Mouse (Mus musculus): ENCODE data around the gene Pja2. TPM values are rescaled to one million over a fixed set of nuclear protein-coding genes. Genes with fewer than 3 reads are reported as not detected.
"Not testable (repeated sequence)": the region's sequence is repeated elsewhere in the genome, so short reads cannot be mapped to it uniquely, and the experiment has no call there.

Gene Pja2
- polyA plus RNA-seq, 1 experiment: 11.8 TPM

- no peaks in the 10 kb centered on the region for H3K4me1 ChIP-seq (ENCODE audit: control insufficient read depth, insufficient read depth, low read length)
- H3K27ac ChIP-seq (ENCODE audit: control insufficient read depth, insufficient read depth, low read depth, low read length, poor library complexity): no peak overlapping the region
- H3K4me3 ChIP-seq (replicated peaks; ENCODE audit: control insufficient read depth, low read depth, low read length): no peak overlapping the region
- WGBS: 70% methylated on average over 7 of the region's 7 CpGs
- TF ChIP-seq POLR2A (IDR thresholded peaks at IDR 0.05; ENCODE audit: borderline replicate concordance, control insufficient read depth, low read depth, low read length) (no peak), CTCF (IDR thresholded peaks at IDR 0.05; ENCODE audit: control insufficient read depth, insufficient read depth, low read length) (no peak)
Observed at GRCm38 (mm10) chr17:64341698-64342097, 10.0 kb upstream of the Pja2 start.

- Histone ChIP-seq H3K4me3 (replicated peaks; ENCODE audit: control insufficient read depth, low read depth, low read length) (no peak overlapping the region), H3K4me1 (ENCODE audit: control insufficient read depth, insufficient read depth, low read length) (no peaks in the 10 kb centered on the region), H3K27ac (ENCODE audit: control insufficient read depth, insufficient read depth, low read depth, low read length, poor library complexity) (no peak overlapping the region)
- no peak for TF ChIP-seq POLR2A (IDR thresholded peaks at IDR 0.05; ENCODE audit: borderline replicate concordance, control insufficient read depth, low read depth, low read length)
- TF ChIP-seq CTCF (IDR thresholded peaks at IDR 0.05; ENCODE audit: control insufficient read depth, insufficient read depth, low read length): no peak
- WGBS: 24% methylated on average over 5 of the region's 5 CpGs
Observed at GRCm38 (mm10) chr17:64339752-64340151, 8.0 kb upstream of the Pja2 start.

GRCm38 (mm10) chr17:64337220-64337619 lies 5.5 kb upstream of the Pja2 start:
- H3K4me1 ChIP-seq (ENCODE audit: control insufficient read depth, insufficient read depth, low read length): no peaks in the 10 kb centered on the region
- WGBS: 88% methylated on average over 4 of the region's 4 CpGs
- TF ChIP-seq CTCF (IDR thresholded peaks at IDR 0.05; ENCODE audit: control insufficient read depth, insufficient read depth, low read length): no peak

GRCm38 (mm10) chr17:64333956-64334355 lies 2.2 kb upstream of the Pja2 start:
- no peak overlapping the region for H3K4me3 ChIP-seq (replicated peaks; ENCODE audit: control insufficient read depth, low read depth, low read length)
- no peak overlapping the region for H3K27ac ChIP-seq (ENCODE audit: control insufficient read depth, insufficient read depth, low read depth, low read length, poor library complexity)
- whole genome bisulfite sequencing: 73% methylated on average over 4 of the region's 4 CpGs
- TF ChIP-seq POLR2A (IDR thresholded peaks at IDR 0.05; ENCODE audit: borderline replicate concordance, control insufficient read depth, low read depth, low read length) (no peak), CTCF (IDR thresholded peaks at IDR 0.05; ENCODE audit: control insufficient read depth, insufficient read depth, low read length) (no peak)
- no peaks in the 10 kb centered on the region for H3K4me1 ChIP-seq (ENCODE audit: control insufficient read depth, insufficient read depth, low read length)

More at GRCm38 (mm10) chr17:64337220-64337619, 5.5 kb upstream of the Pja2 start:
- Histone ChIP-seq H3K27ac (ENCODE audit: control insufficient read depth, insufficient read depth, low read depth, low read length, poor library complexity) (no peak overlapping the region), H3K4me3 (replicated peaks; ENCODE audit: control insufficient read depth, low read depth, low read length) (no peak overlapping the region)

GRCm38 (mm10) chr17:64332770-64333096 lies 1.0 kb upstream of the Pja2 start:
- no peak overlapping the region for H3K27ac ChIP-seq (ENCODE audit: control insufficient read depth, insufficient read depth, low read depth, low read length, poor library complexity)
- 11% methylated on average over 5 of the region's 5 CpGs for WGBS
- no peak for TF ChIP-seq POLR2A (IDR thresholded peaks at IDR 0.05; ENCODE audit: borderline replicate concordance, control insufficient read depth, low read depth, low read length)
- no peak for TF ChIP-seq CTCF (IDR thresholded peaks at IDR 0.05; ENCODE audit: control insufficient read depth, insufficient read depth, low read length)
- H3K4me1 ChIP-seq (ENCODE audit: control insufficient read depth, insufficient read depth, low read length): no peaks in the 10 kb centered on the region
- H3K4me3 ChIP-seq (replicated peaks; ENCODE audit: control insufficient read depth, low read depth, low read length): peak overlapping the region; percentile 73

GRCm38 (mm10) chr17:64331291-64331897 lies 322 bp downstream of the Pja2 start:
- TF ChIP-seq POLR2A (IDR thresholded peaks at IDR 0.05; ENCODE audit: borderline replicate concordance, control insufficient read depth, low read depth, low read length): peak; percentile 48; the same call in 1 of the 2 replicates
- TF ChIP-seq CTCF (IDR thresholded peaks at IDR 0.05; ENCODE audit: control insufficient read depth, insufficient read depth, low read length): no peak
- peak overlapping the region; percentile 94 for H3K4me3 ChIP-seq (replicated peaks; ENCODE audit: control insufficient read depth, low read depth, low read length)
- peak overlapping the region; percentile 93 for H3K27ac ChIP-seq (ENCODE audit: control insufficient read depth, insufficient read depth, low read depth, low read length, poor library complexity)
- no peaks in the 10 kb centered on the region for H3K4me1 ChIP-seq (ENCODE audit: control insufficient read depth, insufficient read depth, low read length)
- under 1% methylated on average over 60 of the region's 62 CpGs for WGBS

- H3K4me1 ChIP-seq (ENCODE audit: control insufficient read depth, insufficient read depth, low read length): no peaks in the 10 kb centered on the region
- 17% methylated on average over 8 of the region's 8 CpGs for WGBS
- H3K27ac ChIP-seq (ENCODE audit: control insufficient read depth, insufficient read depth, low read depth, low read length, poor library complexity): peak overlapping the region; percentile 93; the same call in 1 of the 2 replicates
- H3K4me3 ChIP-seq (replicated peaks; ENCODE audit: control insufficient read depth, low read depth, low read length): peak overlapping the region; percentile 94
- TF ChIP-seq POLR2A (IDR thresholded peaks at IDR 0.05; ENCODE audit: borderline replicate concordance, control insufficient read depth, low read depth, low read length): no peak
- TF ChIP-seq CTCF (IDR thresholded peaks at IDR 0.05; ENCODE audit: control insufficient read depth, insufficient read depth, low read length): no peak
Observed at GRCm38 (mm10) chr17:64330885-64331284, 831 bp downstream of the Pja2 start.

GRCm38 (mm10) chr17:64324556-64324955 lies 7.2 kb downstream of the Pja2 start:
- Histone ChIP-seq H3K4me1 (ENCODE audit: control insufficient read depth, insufficient read depth, low read length) (no peaks in the 10 kb centered on the region), H3K27ac (ENCODE audit: control insufficient read depth, insufficient read depth, low read depth, low read length, poor library complexity) (no peak overlapping the region), H3K4me3 (replicated peaks; ENCODE audit: control insufficient read depth, low read depth, low read length) (no peak overlapping the region)
- TF ChIP-seq CTCF (IDR thresholded peaks at IDR 0.05; ENCODE audit: control insufficient read depth, insufficient read depth, low read length): no peak
- 85% methylated on average over 2 of the region's 2 CpGs for WGBS

- Histone ChIP-seq H3K4me1 (ENCODE audit: control insufficient read depth, insufficient read depth, low read length) (no peaks in the 10 kb centered on the region), H3K27ac (ENCODE audit: control insufficient read depth, insufficient read depth, low read depth, low read length, poor library complexity) (no peak overlapping the region), H3K4me3 (replicated peaks; ENCODE audit: control insufficient read depth, low read depth, low read length) (no peak overlapping the region)
- TF ChIP-seq POLR2A (IDR thresholded peaks at IDR 0.05; ENCODE audit: borderline replicate concordance, control insufficient read depth, low read depth, low read length) (no peak), CTCF (IDR thresholded peaks at IDR 0.05; ENCODE audit: control insufficient read depth, insufficient read depth, low read length) (no peak)
Observed at GRCm38 (mm10) chr17:64315428-64315827, 16.3 kb downstream of the Pja2 start.

- H3K4me3 ChIP-seq (replicated peaks; ENCODE audit: control insufficient read depth, low read depth, low read length): not testable (repeated sequence)
- WGBS: 66% methylated on average over 1 of the region's 1 CpGs
Observed at GRCm38 (mm10) chr17:64314523-64314922, 17.2 kb downstream of the Pja2 start.

More at GRCm38 (mm10) chr17:64314523-64314922, 17.2 kb downstream of the Pja2 start:
- H3K4me1 ChIP-seq (ENCODE audit: control insufficient read depth, insufficient read depth, low read length); H3K27ac ChIP-seq (ENCODE audit: control insufficient read depth, insufficient read depth, low read depth, low read length, poor library complexity): not testable (repeated sequence)

Measured in bone marrow, adult 2 months (tissue).